Mouse (Mus musculus) lung, postnatal 0 days (tissue): ENCODE results near the gene Rarg.

Experiments
- CTCF ChIP-seq: IDR thresholded peaks from 2 replicates; pipeline ENCODE4 v1.5.1; 2016; ENCODE audit warnings: antibody characterized with exemption, mild to moderate bottlenecking
- EP300 ChIP-seq: IDR thresholded peaks from 2 replicates; pipeline ENCODE4 v1.6.1; 2016; ENCODE audit warnings: antibody characterized with exemption, mild to moderate bottlenecking, control low read depth

- TF ChIP-seq EP300 (no peak), CTCF (no peak)
Observed at GRCm38 (mm10) chr15:102280623-102281022, 23.3 kb upstream of the Rarg start.
